Mouse (Mus musculus) forebrain, embryonic 11.5 days (tissue): ENCODE measurements around the gene Pdik1l. TPM values are rescaled to one million over a fixed set of nuclear protein-coding genes. Genes with fewer than 3 reads are reported as not detected.

Experiments
- polyA plus RNA-seq: library from polyadenylated mRNA; unstranded; fragments of >200 nt; fragmentation: Nextera tagmentation; extraction: Ambion mirVana; gene quantifications from 2 replicates; pipeline ENCODE4 v1.2.1, GENCODE M21; 2014

The Pdik1l gene
- polyA plus RNA-seq, 1 experiment from 2014 or later = 31.2 TPM

Other genes starting within 250 kb of the Pdik1l start
- gene Zfp683, start 234.1 kb downstream of the Pdik1l start, polyA plus RNA-seq = not detected in 2 replicates
- gene Crybg2, start 227.1 kb downstream of the Pdik1l start, polyA plus RNA-seq = 1.9 and 2.5 TPM in 2 replicates
- 2.5 and 2.6 TPM in 2 replicates for gene Cd52, start 192.8 kb downstream of the Pdik1l start, polyA plus RNA-seq
- gene Ubxn11, start 185.3 kb downstream of the Pdik1l start, polyA plus RNA-seq = 6.6 and 7.0 TPM in 2 replicates
- gene Sh3bgrl3, start 159.1 kb downstream of the Pdik1l start, polyA plus RNA-seq = 264 and 278 TPM in 2 replicates
- gene Cep85, start 100.8 kb downstream of the Pdik1l start, polyA plus RNA-seq = 30.1 and 33.8 TPM in 2 replicates
- gene Gm7534, start 84.9 kb downstream of the Pdik1l start, polyA plus RNA-seq = not detected in 2 replicates
- gene Catsper4, start 60.5 kb downstream of the Pdik1l start, polyA plus RNA-seq = not detected in 2 replicates
- 0.24 and 0.45 TPM in 2 replicates for gene Cnksr1, start 49.5 kb downstream of the Pdik1l start, polyA plus RNA-seq
- gene E130218I03Rik, start 44.2 kb downstream of the Pdik1l start, polyA plus RNA-seq = 0.64 and 0.77 TPM in 2 replicates
- gene Zfp593, start 42.3 kb downstream of the Pdik1l start, polyA plus RNA-seq = 17.8 and 18.0 TPM in 2 replicates
- 0.63 TPM in 1 of 2 replicates, not detected in the other for gene Gm30191, start 41.0 kb downstream of the Pdik1l start, polyA plus RNA-seq
- gene Grrp1, start 33.8 kb downstream of the Pdik1l start, polyA plus RNA-seq = 4.8 and 5.2 TPM in 2 replicates
- gene Trim63, start 27.2 kb upstream of the Pdik1l start, polyA plus RNA-seq = 0.13 TPM in 1 of 2 replicates, not detected in the other
- gene Slc30a2, start 55.3 kb upstream of the Pdik1l start, polyA plus RNA-seq = not detected in 2 replicates
- 0.15 and 0.71 TPM in 2 replicates for gene Extl1, start 96.0 kb upstream of the Pdik1l start, polyA plus RNA-seq
- gene Pafah2, start 108.4 kb upstream of the Pdik1l start, polyA plus RNA-seq = 7.2 and 8.8 TPM in 2 replicates
- 3,131 and 3,150 TPM in 2 replicates for gene Stmn1, start 180.4 kb upstream of the Pdik1l start, polyA plus RNA-seq
- gene Paqr7, start 208.8 kb upstream of the Pdik1l start, polyA plus RNA-seq = 1.3 and 1.5 TPM in 2 replicates
- gene Aunip, start 223.1 kb upstream of the Pdik1l start, polyA plus RNA-seq = 8.7 and 9.3 TPM in 2 replicates
- gene Mtfr1l, start 247.5 kb upstream of the Pdik1l start, polyA plus RNA-seq = 132 and 135 TPM in 2 replicates